Comparison of ENCODE assay signal across 7 mouse cellular contexts in genomic region chr19:7595534-7595933, GRCm38 (mm10). TPM values are rescaled to one million over a fixed set of nuclear protein-coding genes. Genes with fewer than 3 reads are reported as not detected.
DNase-seq lines count a peak whose midpoint lies in the region; ATAC-seq lines count a peak whose summit lies in the region.

No protein-coding gene starts in this region.

- no peaks in the 10 kb centered on the region for H3K27me3 ChIP-seq in limb, embryonic 11.5 days (ENCODE audit: control insufficient read depth, insufficient read depth, low read length)
- H3K27me3 ChIP-seq in limb, embryonic 10.5 days (ENCODE audit: low read depth, poor library complexity, severe bottlenecking) = no peaks in the 10 kb centered on the region

- no peaks in the 10 kb centered on the region for H3K4me1 ChIP-seq in limb, embryonic 11.5 days (ENCODE audit: control insufficient read depth, insufficient read depth, low read length)
- peaks cover 8% of the 10 kb centered on the region; the same call in 1 of the 2 replicates for H3K4me1 ChIP-seq in limb, embryonic 10.5 days

- H3K9me3 ChIP-seq in limb, embryonic 11.5 days (ENCODE audit: control insufficient read depth, low read length) = no peaks in the 10 kb centered on the region
- no peaks in the 10 kb centered on the region for H3K9me3 ChIP-seq in limb, embryonic 10.5 days (replicated peaks)

- H3K36me3 ChIP-seq in limb, embryonic 11.5 days (ENCODE audit: control insufficient read depth, insufficient read depth, low read length) = no peaks in the 10 kb centered on the region
- no peaks in the 10 kb centered on the region for H3K36me3 ChIP-seq in limb, embryonic 10.5 days

- no peak overlapping the region for H3K4me2 ChIP-seq in limb, embryonic 11.5 days (ENCODE audit: low read depth, severe bottlenecking)

- no peak for ATAC-seq in limb, embryonic 11.5 days (ENCODE audit: insufficient number of reproducible peaks, low FRiP score, low TSS enrichment, low read depth)
- peak; percentile 70 for ATAC-seq in megakaryocyte progenitor cell, adult 5-6 weeks (replicated peaks; ENCODE audit: poor library complexity)

- WGBS in limb, embryonic 11.5 days = 26% methylated on average over 2 of the region's 2 CpGs
- 36% methylated on average over 2 of the region's 2 CpGs for WGBS in limb, embryonic 10.5 days

- no peak overlapping the region for H3K27ac ChIP-seq in limb, embryonic 11.5 days (replicated peaks; ENCODE audit: low read depth, low read length)
- H3K27ac ChIP-seq in limb, embryonic 10.5 days = no peak overlapping the region

- intact Hi-C loops in heart, postnatal 36 days (cut with DNase I) = loop anchor here (1.0 to 2.0 kb wide), 2 partner anchors 37 to 66 kb away; no protein-coding TSS in a partner anchor
- intact Hi-C loops in gastrocnemius, postnatal 14 days (cut with DNase I; ENCODE audit: low total_unique reads) = loop anchor here (10.0 kb wide), 1 partner anchor 151 kb away; no protein-coding TSS in a partner anchor

- peak; percentile 58 for DNase-seq in limb, embryonic 11.5 days (ENCODE audit: low spot score)
- DNase-seq in limb, embryonic 10.5 days (ENCODE audit: low spot score) = no peak
- DNase-seq in ES-CJ7 (ENCODE audit: low read depth, low spot score) (peak; percentile 66), ZHBTc4 (ENCODE audit: low read depth, low spot score) (peak; percentile 68)
- peak; percentile 37 to 52 for DNase-seq in heart, postnatal 36 days
- no peak for DNase-seq in gastrocnemius, postnatal 14 days

- H3K9ac ChIP-seq in limb, embryonic 11.5 days (ENCODE audit: low read length) = no peak overlapping the region

- H3K4me3 ChIP-seq in limb, embryonic 11.5 days (ENCODE audit: low read depth, low read length) = no peak overlapping the region
- no peak overlapping the region for H3K4me3 ChIP-seq in limb, embryonic 10.5 days

RNA-seq across cellular contexts. Expression of gene Lgals12, which starts 11.5 kb away (rescaled TPM):
- 0.30 and 0.93 TPM in 2 replicates for polyA plus RNA-seq in limb, embryonic 11.5 days (2014; fragmentation: Nextera tagmentation; extraction: Ambion mirVana)
- polyA plus RNA-seq in limb, embryonic 10.5 days (2016; fragmentation: Nextera tagmentation; extraction: Ambion mirVana) = 0.21 and 0.84 TPM in 2 replicates
- total RNA-seq in heart, postnatal 36 days (2021) = under 1 TPM in 1 of 2 experiments, not detected in 1; 0.78 TPM
- not detected in 2 replicates for total RNA-seq in megakaryocyte progenitor cell, adult 5-6 weeks (2015)
- not detected in 2 replicates for total RNA-seq in megakaryocyte progenitor cell, adult 5-6 weeks (2017)
- under 1 TPM; 0.13 to 0.33 TPM for total RNA-seq in gastrocnemius, postnatal 14 days (2021)

RNA-seq across cellular contexts. Expression of gene Hrasls5, which starts 16.8 kb away (rescaled TPM):
- not detected in 2 replicates for polyA plus RNA-seq in limb, embryonic 11.5 days (2014; fragmentation: Nextera tagmentation; extraction: Ambion mirVana)
- polyA plus RNA-seq in limb, embryonic 10.5 days (2016; fragmentation: Nextera tagmentation; extraction: Ambion mirVana) = not detected in 2 replicates
- total RNA-seq in heart, postnatal 36 days (2021) = not detected
- not detected in 2 replicates for total RNA-seq in megakaryocyte progenitor cell, adult 5-6 weeks (2015)
- total RNA-seq in megakaryocyte progenitor cell, adult 5-6 weeks (2017) = not detected in 2 replicates
- not detected for total RNA-seq in gastrocnemius, postnatal 14 days (2021)

RNA-seq across cellular contexts. Expression of gene Pla2g16, which starts 38.3 kb away (rescaled TPM):
- polyA plus RNA-seq in limb, embryonic 11.5 days (2014; fragmentation: Nextera tagmentation; extraction: Ambion mirVana) = 5.4 and 7.6 TPM in 2 replicates
- 3.2 and 3.6 TPM in 2 replicates for polyA plus RNA-seq in limb, embryonic 10.5 days (2016; fragmentation: Nextera tagmentation; extraction: Ambion mirVana)
- 100 to 1,000 TPM; 118 to 137 TPM for total RNA-seq in heart, postnatal 36 days (2021)
- total RNA-seq in megakaryocyte progenitor cell, adult 5-6 weeks (2015) = 6.8 and 11.1 TPM in 2 replicates
- total RNA-seq in megakaryocyte progenitor cell, adult 5-6 weeks (2017) = 8.1 and 12.6 TPM in 2 replicates
- total RNA-seq in gastrocnemius, postnatal 14 days (2021) = 10 to 100 TPM; 55.0 to 57.6 TPM

Comparison
In these comparisons a context has a peak if more than half of its experiments do, and no peak if none do; other contexts are left out.
1. DNase-seq: peak in limb, embryonic 11.5 days (single experiment), ES-CJ7 (single experiment), ZHBTc4 (single experiment) and heart, postnatal 36 days (2 of 2); none in limb, embryonic 10.5 days (single experiment) and gastrocnemius, postnatal 14 days (single experiment).
2. RNA of gene Pla2g16, which starts 38.3 kb away (total RNA-seq): 118 to 137 TPM in heart, postnatal 36 days and 55.0 to 57.6 TPM in gastrocnemius, postnatal 14 days; 6.8 to 12.6 TPM in megakaryocyte progenitor cell, adult 5-6 weeks; every median in the first group is over 4 times any median in the second.